ENCODE assay signal across 8 mouse cellular contexts in genomic region chr9:30918466-30919356, GRCm38 (mm10). TPM values are rescaled to one million over a fixed set of nuclear protein-coding genes. Genes with fewer than 3 reads are reported as not detected.
DNase-seq lines count a peak whose midpoint lies in the region; ATAC-seq lines count a peak whose summit lies in the region.
"Had no signal": no experiment of that assay in that cellular context is flagged by ENCODE, and none has a peak within 500 bp of the region (broad histone marks: within the 10 kb centered on the region; RNA-seq: fewer than 3 reads in every experiment).

No protein-coding gene starts in this region.

- H3K36me3 ChIP-seq in lung, embryonic 16.5 days (ENCODE audit: control insufficient read depth, insufficient read depth, low read length), result no peaks in the 10 kb centered on the region
- no peaks in the 10 kb centered on the region for H3K36me3 ChIP-seq in heart, embryonic 12.5 days
- H3K36me3 ChIP-seq in stomach, embryonic 15.5 days, result no peaks in the 10 kb centered on the region

- H3K4me1 ChIP-seq in lung, embryonic 16.5 days (replicated peaks; ENCODE audit: control insufficient read depth, insufficient read depth, low read length), result peaks cover 15% of the 10 kb centered on the region
- H3K4me1 ChIP-seq in heart, embryonic 12.5 days (replicated peaks), result peaks cover 42% of the 10 kb centered on the region
- H3K4me1 ChIP-seq in stomach, embryonic 15.5 days, result peaks cover 22% of the 10 kb centered on the region

- H3K27me3 ChIP-seq in lung, embryonic 16.5 days (ENCODE audit: control insufficient read depth, insufficient read depth, low read depth, low read length), result peaks cover 25% of the 10 kb centered on the region
- peaks cover 6% of the 10 kb centered on the region for H3K27me3 ChIP-seq in heart, embryonic 12.5 days (replicated peaks)
- peaks cover 8% of the 10 kb centered on the region; the same call in 1 of the 2 replicates for H3K27me3 ChIP-seq in stomach, embryonic 15.5 days (replicated peaks)

- peak overlapping the region; percentile 24; the same call in 1 of the 2 replicates for H3K4me2 ChIP-seq in lung, embryonic 16.5 days (ENCODE audit: low read depth, low read length)
- H3K4me2 ChIP-seq in heart, embryonic 12.5 days, result peak overlapping the region; percentile 96
- H3K4me2 ChIP-seq in stomach, embryonic 15.5 days, result peak overlapping the region; percentile 93

- ATAC-seq in lung, embryonic 16.5 days (ENCODE audit: low read depth), result no peak
- ATAC-seq in heart, embryonic 12.5 days (ENCODE audit: insufficient number of reproducible peaks, low FRiP score), result no peak
- ATAC-seq in stomach, embryonic 15.5 days (ENCODE audit: insufficient read depth, low FRiP score, low read depth), result peak; percentile 37; the same call in 1 of the 2 replicates
- ATAC-seq: Patski had no signal

- no peaks in the 10 kb centered on the region for H3K9me3 ChIP-seq in lung, embryonic 16.5 days (ENCODE audit: control insufficient read depth, low read length)
- H3K9me3 ChIP-seq in heart, embryonic 12.5 days (replicated peaks), result no peaks in the 10 kb centered on the region
- H3K9me3 ChIP-seq in stomach, embryonic 15.5 days, result no peaks in the 10 kb centered on the region

- H3K4me3 ChIP-seq in lung, embryonic 16.5 days (ENCODE audit: low read length), result no peak overlapping the region
- 0 out of 2 replicates have a peak overlapping the region, but pooled peaks have one; percentile 3 for H3K4me3 ChIP-seq in heart, embryonic 12.5 days
- peak overlapping the region; percentile 16 for H3K4me3 ChIP-seq in stomach, embryonic 15.5 days (replicated peaks)

- H3K9ac ChIP-seq in lung, embryonic 16.5 days (ENCODE audit: low read length), result no peak overlapping the region
- H3K9ac ChIP-seq in heart, embryonic 12.5 days, result 0 out of 2 replicates have a peak overlapping the region, but pooled peaks have one; percentile 8
- no peak overlapping the region for H3K9ac ChIP-seq in stomach, embryonic 15.5 days

- H3K27ac ChIP-seq in lung, embryonic 16.5 days (ENCODE audit: low read length), result no peak overlapping the region; the same call in 1 of the 2 replicates
- no peak overlapping the region for H3K27ac ChIP-seq in heart, embryonic 12.5 days (ENCODE audit: poor library complexity, severe bottlenecking)
- peak overlapping the region; percentile 72 for H3K27ac ChIP-seq in stomach, embryonic 15.5 days

- no peak for DNase-seq in lung, postnatal 4 days
- DNase-seq in kidney, postnatal 10 days, result peak; percentile 45
- DNase-seq in liver, result no peak
- DNase-seq in B cell, adult 2 months, result no peak

- 35% methylated on average over 12 of the region's 12 CpGs for WGBS in lung, embryonic 16.5 days
- 49% methylated on average over 12 of the region's 12 CpGs for WGBS in heart, embryonic 12.5 days
- 30% methylated on average over 12 of the region's 12 CpGs for WGBS in stomach, embryonic 15.5 days

RNA-seq across cellular contexts. Expression of gene Adamts15, which starts 3.5 kb away (rescaled TPM):
- polyA plus RNA-seq in lung, embryonic 16.5 days (2015; fragmentation: Nextera tagmentation; extraction: Ambion mirVana), result 7.1 and 7.2 TPM in 2 replicates
- polyA plus RNA-seq in heart, embryonic 12.5 days (2016; fragmentation: Nextera tagmentation; extraction: Ambion mirVana), result 16.4 and 18.1 TPM in 2 replicates
- 8.5 and 10.4 TPM in 2 replicates for polyA plus RNA-seq in stomach, embryonic 15.5 days (2015; fragmentation: Nextera tagmentation; extraction: Ambion mirVana)

RNA-seq across cellular contexts. Expression of gene Adamts8, which starts 23.7 kb away (rescaled TPM):
- polyA plus RNA-seq in lung, embryonic 16.5 days (2015; fragmentation: Nextera tagmentation; extraction: Ambion mirVana), result 3.3 and 3.8 TPM in 2 replicates
- polyA plus RNA-seq in heart, embryonic 12.5 days (2016; fragmentation: Nextera tagmentation; extraction: Ambion mirVana), result 14.8 and 17.5 TPM in 2 replicates
- polyA plus RNA-seq in stomach, embryonic 15.5 days (2015; fragmentation: Nextera tagmentation; extraction: Ambion mirVana), result 9.6 and 10.5 TPM in 2 replicates
- polyA plus RNA-seq: Patski had no signal

Comparison
In these comparisons a context has a peak if more than half of its experiments do, and no peak if none do; other contexts are left out.
1. H3K4me2 ChIP-seq: peak in every context shown above with its lines; median percentile 96 in heart, embryonic 12.5 days; 93 in stomach, embryonic 15.5 days; 24 in lung, embryonic 16.5 days.